Mouse (Mus musculus) heart, postnatal 0 days (tissue): ENCODE measurements around the gene Anks1b. TPM values are rescaled to one million over a fixed set of nuclear protein-coding genes. Genes with fewer than 3 reads are reported as not detected.

Experiments
- ATAC-seq: fragments of 200-750 bp; cut with Nextera tagmentation; 2 replicates; pipeline ENCODE4 v1.8.0; 2017; ENCODE audit warnings: low read depth, moderate number of reproducible peaks, moderate library complexity; ENCODE audit not compliant: insufficient read depth
- DNase-seq: peaks from one replicate; pipeline ENCODE4 v3.0.0-alpha.2; 2016; ENCODE audit warnings: low spot score
- H3K27ac ChIP-seq: fragments of 300-500 bp; sonication (generic); 2 replicates; pipeline ENCODE4 v1.5.1; 2014; ENCODE audit warnings: low read depth, mild to moderate bottlenecking
- H3K27me3 ChIP-seq: fragments of 300-500 bp; sonication (generic); 2 replicates; pipeline ENCODE4 v1.6.1; 2014; ENCODE audit warnings: low read length, mixed read lengths; ENCODE audit not compliant: control insufficient read depth, insufficient read depth
- H3K36me3 ChIP-seq: fragments of 300-500 bp; sonication (generic); replicated peaks from 2 replicates; pipeline ENCODE4 v1.6.1; 2014; ENCODE audit warnings: low read length, mixed read lengths; ENCODE audit not compliant: control insufficient read depth, insufficient read depth
- H3K4me1 ChIP-seq: fragments of 300-500 bp; sonication (generic); 2 replicates; pipeline ENCODE4 v1.6.1; 2014; ENCODE audit warnings: antibody characterized with exemption; ENCODE audit not compliant: control insufficient read depth, insufficient read depth
- H3K4me2 ChIP-seq: fragments of 300-500 bp; sonication (generic); 2 replicates; pipeline ENCODE4 v1.6.1; 2014; ENCODE audit warnings: low read depth, mild to moderate bottlenecking, low read length, moderate library complexity
- H3K4me3 ChIP-seq: fragments of 300-500 bp; sonication (generic); 2 replicates; pipeline ENCODE4 v1.5.1; 2014; ENCODE audit warnings: low read depth, low read length
- H3K9ac ChIP-seq: fragments of 300-500 bp; sonication (generic); replicated peaks from 2 replicates; pipeline ENCODE4 v1.6.1; 2014; ENCODE audit warnings: low read depth, low read length, mixed read lengths
- H3K9me3 ChIP-seq: fragments of 300-500 bp; sonication (generic); replicated peaks from 2 replicates; pipeline ENCODE4 v1.6.1; 2016; ENCODE audit warnings: low read length; ENCODE audit not compliant: control insufficient read depth
- CTCF ChIP-seq: IDR thresholded peaks from 2 replicates; pipeline ENCODE4 v1.5.1; 2016; ENCODE audit warnings: antibody characterized with exemption, control low read depth, low read depth
- EP300 ChIP-seq: IDR thresholded peaks from 2 replicates; pipeline ENCODE4 v1.6.1; 2016; ENCODE audit warnings: antibody characterized with exemption, low read depth
- WGBS: fragments of 180-500 bp; shearing (Covaris S2); extraction: QIAGEN DNeasy Blood & Tissue Kit; methylation state at CpG from one replicate; pipeline ENCODE4 v1.1.7; 2014; 5-methylcytosine and 5-hydroxymethylcytosine counted together
- polyA plus RNA-seq: library from polyadenylated mRNA; unstranded; fragments of >200 nt; fragmentation: Nextera tagmentation; extraction: Ambion mirVana; gene quantifications from 2 replicates; pipeline ENCODE4 v1.2.1, GENCODE M21; 2015
- total RNA-seq: library from RNA; depleted of rRNA; stranded (reverse); fragments of >200 nt; gene quantifications from 2 replicates; pipeline ENCODE4 v1.2.3, GENCODE M21; 2014; ENCODE audit warnings: low replicate concordance

The Anks1b gene
- total and polyA plus RNA-seq, 2 experiments from 2014 or later: 0.26 TPM; not detected in 1

- no peak overlapping the region for H3K27ac ChIP-seq
- TF ChIP-seq CTCF (no peak), EP300 (no peak)
- no peaks in the 10 kb centered on the region for H3K4me1 ChIP-seq
- 63% methylated on average over 5 of the region's 5 CpGs for WGBS
- H3K9me3 ChIP-seq: no peaks in the 10 kb centered on the region
- H3K4me2 ChIP-seq: no peak overlapping the region
- H3K4me3 ChIP-seq: no peak overlapping the region
- H3K9ac ChIP-seq: no peak overlapping the region
- DNase-seq (no peak), ATAC-seq (no peak)
- no peaks in the 10 kb centered on the region for H3K36me3 ChIP-seq
- no peaks in the 10 kb centered on the region for H3K27me3 ChIP-seq
Measured at GRCm38 (mm10) chr10:90307931-90308555, 434.7 kb downstream of the Anks1b start.

- WGBS: 87% methylated on average over 4 of the region's 4 CpGs
- no peaks in the 10 kb centered on the region for H3K36me3 ChIP-seq
- no peaks in the 10 kb centered on the region for H3K4me1 ChIP-seq
- no peak for ATAC-seq
- H3K9me3 ChIP-seq: no peaks in the 10 kb centered on the region
- H3K4me2 ChIP-seq: no peak overlapping the region
- DNase-seq: no peak
- H3K9ac ChIP-seq: no peak overlapping the region
- TF ChIP-seq CTCF: no peak
- no peak for TF ChIP-seq EP300
- H3K4me3 ChIP-seq: no peak overlapping the region
- no peaks in the 10 kb centered on the region for H3K27me3 ChIP-seq
- H3K27ac ChIP-seq: no peak overlapping the region
Measured at GRCm38 (mm10) chr10:90329781-90330180, 456.5 kb downstream of the Anks1b start.

GRCm38 (mm10) chr10:90345394-90345793 lies 472.1 kb downstream of the Anks1b start:
- 57% methylated on average over 1 of the region's 1 CpGs for WGBS
- TF ChIP-seq CTCF: no peak
- TF ChIP-seq EP300: no peak
- no peaks in the 10 kb centered on the region for H3K27me3 ChIP-seq
- no peak overlapping the region for H3K4me2 ChIP-seq
- no peaks in the 10 kb centered on the region for H3K9me3 ChIP-seq
- no peaks in the 10 kb centered on the region for H3K4me1 ChIP-seq
- H3K4me3 ChIP-seq: no peak overlapping the region
- DNase-seq (no peak), ATAC-seq (no peak)
- no peaks in the 10 kb centered on the region for H3K36me3 ChIP-seq
- H3K9ac ChIP-seq: no peak overlapping the region
- no peak overlapping the region for H3K27ac ChIP-seq

GRCm38 (mm10) chr10:90356258-90356657 lies 482.9 kb downstream of the Anks1b start:
- Histone ChIP-seq H3K27me3 (no peaks in the 10 kb centered on the region), H3K36me3 (no peaks in the 10 kb centered on the region), H3K4me1 (no peaks in the 10 kb centered on the region), H3K27ac (no peak overlapping the region), H3K9ac (no peak overlapping the region), H3K9me3 (no peaks in the 10 kb centered on the region), H3K4me2 (no peak overlapping the region), H3K4me3 (no peak overlapping the region)
- no peak for TF ChIP-seq EP300
- no peak for TF ChIP-seq CTCF
- no peak for ATAC-seq
- WGBS: 50% methylated on average over 1 of the region's 1 CpGs
- DNase-seq: no peak

- Histone ChIP-seq H3K4me3 (no peak overlapping the region), H3K4me1 (no peaks in the 10 kb centered on the region), H3K4me2 (no peak overlapping the region), H3K27me3 (no peaks in the 10 kb centered on the region), H3K27ac (no peak overlapping the region), H3K9me3 (no peaks in the 10 kb centered on the region), H3K9ac (no peak overlapping the region), H3K36me3 (no peaks in the 10 kb centered on the region)
- WGBS: 65% methylated on average over 1 of the region's 1 CpGs
- TF ChIP-seq CTCF: no peak
- TF ChIP-seq EP300: no peak
- no peak for DNase-seq
- no peak for ATAC-seq
Measured at GRCm38 (mm10) chr10:90357169-90357907, 484.0 kb downstream of the Anks1b start.
